Mouse (Mus musculus) midbrain, embryonic 12.5 days (tissue): ENCODE measurements at regions not wholly inside any gene's neighbourhood (a gene's known extent, or its start where the extent isn't known, plus 50 kb on each side); places are given as distances from the start of the nearest gene placed in this dataset.

Experiments
- ATAC-seq: fragments of 200-750 bp; cut with Nextera tagmentation; 2 replicates; pipeline ENCODE4 v1.8.0; 2017; ENCODE audit warnings: low read depth, moderate TSS enrichment, moderate library complexity; ENCODE audit not compliant: low FRiP score
- H3K27ac ChIP-seq: fragments of 300-500 bp; sonication (generic); replicated peaks from 2 replicates; pipeline ENCODE4 v1.5.1; 2016; ENCODE audit warnings: mild to moderate bottlenecking
- H3K27me3 ChIP-seq: fragments of 300-500 bp; sonication (generic); 2 replicates; pipeline ENCODE4 v1.6.1; 2016; ENCODE audit warnings: mild to moderate bottlenecking
- H3K36me3 ChIP-seq: fragments of 300-500 bp; sonication (generic); 2 replicates; pipeline ENCODE4 v1.6.1; 2016
- H3K4me1 ChIP-seq: fragments of 300-500 bp; sonication (generic); 2 replicates; pipeline ENCODE4 v1.6.1; 2016
- H3K4me2 ChIP-seq: fragments of 300-500 bp; sonication (generic); replicated peaks from 2 replicates; pipeline ENCODE4 v1.6.1; 2016; ENCODE audit warnings: mild to moderate bottlenecking, moderate library complexity
- H3K4me3 ChIP-seq: fragments of 300-500 bp; sonication (generic); 2 replicates; pipeline ENCODE4 v1.5.1; 2016; ENCODE audit warnings: mild to moderate bottlenecking
- H3K9ac ChIP-seq: fragments of 300-500 bp; sonication (generic); replicated peaks from 2 replicates; pipeline ENCODE4 v1.6.1; 2016; ENCODE audit warnings: mild to moderate bottlenecking, moderate library complexity
- H3K9me3 ChIP-seq: fragments of 300-500 bp; sonication (generic); 2 replicates; pipeline ENCODE4 v1.6.1; 2016; ENCODE audit warnings: mild to moderate bottlenecking
- WGBS: fragments of 180-500 bp; shearing (Covaris S2); methylation state at CpG from one replicate; pipeline ENCODE4 v1.1.7; 2016; 5-methylcytosine and 5-hydroxymethylcytosine counted together

GRCm38 (mm10) chr1:155472112-155472955 is 55.1 kb upstream of the Xpr1 start:
- Histone ChIP-seq H3K4me3 (no peak overlapping the region), H3K9ac (no peak overlapping the region), H3K27ac (no peak overlapping the region), H3K9me3 (no peaks in the 10 kb centered on the region), H3K27me3 (no peaks in the 10 kb centered on the region), H3K4me2 (no peak overlapping the region), H3K4me1 (peaks cover 20% of the 10 kb centered on the region), H3K36me3 (no peaks in the 10 kb centered on the region)
- 73% methylated on average over 11 of the region's 11 CpGs for WGBS
- no peak for ATAC-seq

- 47% methylated on average over 5 of the region's 5 CpGs for WGBS
- no peaks in the 10 kb centered on the region for H3K27me3 ChIP-seq
- H3K4me2 ChIP-seq, result no peak overlapping the region
- no peak for ATAC-seq
- H3K9ac ChIP-seq, result no peak overlapping the region
- H3K4me3 ChIP-seq, result no peak overlapping the region
- H3K4me1 ChIP-seq, result peaks cover 20% of the 10 kb centered on the region
- H3K36me3 ChIP-seq, result no peaks in the 10 kb centered on the region
- no peaks in the 10 kb centered on the region for H3K9me3 ChIP-seq
- no peak overlapping the region for H3K27ac ChIP-seq
Observed at GRCm38 (mm10) chr1:155472956-155473646, 55.9 kb upstream of the Xpr1 start.

DNA sequence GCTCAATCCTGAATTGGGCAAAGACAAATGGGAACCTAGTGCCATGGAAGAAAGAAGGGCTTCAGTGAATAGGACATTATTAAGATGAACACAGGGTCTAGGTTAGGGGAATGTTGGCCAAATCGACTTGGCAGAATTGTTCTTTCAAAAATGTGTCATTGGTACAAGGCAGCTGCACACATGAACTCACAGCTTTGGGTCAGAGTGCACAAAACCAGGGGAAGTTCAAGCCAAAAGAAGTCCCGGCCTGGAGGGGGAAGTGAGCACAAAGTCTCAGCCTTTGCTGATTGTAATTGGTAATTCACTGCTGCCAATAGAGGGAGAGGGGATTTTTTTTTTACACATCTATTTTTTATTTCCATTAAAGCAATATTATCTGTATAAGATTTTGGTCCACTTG is 57.8 kb upstream of the Xpr1 start:
- Histone ChIP-seq H3K4me3 (no peak overlapping the region), H3K27me3 (peaks cover 2% of the 10 kb centered on the region; the same call in 1 of the 2 replicates), H3K4me1 (peaks cover 20% of the 10 kb centered on the region), H3K27ac (peak overlapping the region; percentile 20; the same call in 1 of the 2 replicates), H3K9ac (no peak overlapping the region), H3K36me3 (no peaks in the 10 kb centered on the region), H3K4me2 (no peak overlapping the region), H3K9me3 (no peaks in the 10 kb centered on the region)
- no peak for ATAC-seq
- 46% methylated on average over 2 of the region's 2 CpGs for WGBS

GRCm38 (mm10) chr1:155476237-155476636 is 59.0 kb upstream of the Xpr1 start:
- no peak for ATAC-seq
- Histone ChIP-seq H3K4me2 (no peak overlapping the region), H3K27me3 (peaks cover 3% of the 10 kb centered on the region; the same call in 1 of the 2 replicates), H3K9ac (no peak overlapping the region), H3K27ac (no peak overlapping the region), H3K4me1 (peaks cover 20% of the 10 kb centered on the region), H3K9me3 (no peaks in the 10 kb centered on the region), H3K36me3 (no peaks in the 10 kb centered on the region), H3K4me3 (no peak overlapping the region)
- 93% methylated on average over 3 of the region's 3 CpGs for WGBS

GRCm38 (mm10) chr1:155482148-155482547 is 64.9 kb upstream of the Xpr1 start:
- no peaks in the 10 kb centered on the region for H3K36me3 ChIP-seq
- no peak for ATAC-seq
- 53% methylated on average over 9 of the region's 9 CpGs for WGBS
- peaks cover 3% of the 10 kb centered on the region; the same call in 1 of the 2 replicates for H3K27me3 ChIP-seq
- H3K4me3 ChIP-seq, result no peak overlapping the region
- H3K27ac ChIP-seq, result no peak overlapping the region
- peaks cover 12% of the 10 kb centered on the region for H3K4me1 ChIP-seq
- H3K4me2 ChIP-seq, result no peak overlapping the region
- no peaks in the 10 kb centered on the region for H3K9me3 ChIP-seq
- no peak overlapping the region for H3K9ac ChIP-seq

GRCm38 (mm10) chr1:155482760-155483159 is 65.5 kb upstream of the Xpr1 start:
- ATAC-seq, result no peak
- Histone ChIP-seq H3K4me3 (no peak overlapping the region), H3K27ac (no peak overlapping the region)

GRCm38 (mm10) chr1:155483693-155484092 is 66.5 kb upstream of the Xpr1 start:
- ATAC-seq, result no peak
- H3K9ac ChIP-seq, result no peak overlapping the region
- H3K27me3 ChIP-seq, result peaks cover 3% of the 10 kb centered on the region; the same call in 1 of the 2 replicates
- H3K36me3 ChIP-seq, result no peaks in the 10 kb centered on the region
- no peaks in the 10 kb centered on the region for H3K9me3 ChIP-seq
- no peak overlapping the region for H3K4me3 ChIP-seq
- 79% methylated on average over 7 of the region's 7 CpGs for WGBS
- peaks cover 12% of the 10 kb centered on the region for H3K4me1 ChIP-seq
- no peak overlapping the region for H3K27ac ChIP-seq
- no peak overlapping the region for H3K4me2 ChIP-seq

More at GRCm38 (mm10) chr1:155482760-155483159, 65.5 kb upstream of the Xpr1 start:
- Histone ChIP-seq H3K4me1 (peaks cover 12% of the 10 kb centered on the region), H3K9me3 (no peaks in the 10 kb centered on the region), H3K9ac (no peak overlapping the region), H3K27me3 (peaks cover 3% of the 10 kb centered on the region; the same call in 1 of the 2 replicates), H3K4me2 (no peak overlapping the region), H3K36me3 (no peaks in the 10 kb centered on the region)
- 66% methylated on average over 5 of the region's 5 CpGs for WGBS

GRCm38 (mm10) chr1:155487796-155488195 is 70.1 kb upstream of the Acbd6 start:
- Histone ChIP-seq H3K4me2 (no peak overlapping the region), H3K9ac (no peak overlapping the region), H3K9me3 (no peaks in the 10 kb centered on the region), H3K4me1 (peaks cover 24% of the 10 kb centered on the region), H3K27ac (no peak overlapping the region), H3K36me3 (no peaks in the 10 kb centered on the region), H3K4me3 (no peak overlapping the region), H3K27me3 (peaks cover 4% of the 10 kb centered on the region)
- no peak for ATAC-seq
- WGBS, result 91% methylated on average over 6 of the region's 6 CpGs

DNA sequence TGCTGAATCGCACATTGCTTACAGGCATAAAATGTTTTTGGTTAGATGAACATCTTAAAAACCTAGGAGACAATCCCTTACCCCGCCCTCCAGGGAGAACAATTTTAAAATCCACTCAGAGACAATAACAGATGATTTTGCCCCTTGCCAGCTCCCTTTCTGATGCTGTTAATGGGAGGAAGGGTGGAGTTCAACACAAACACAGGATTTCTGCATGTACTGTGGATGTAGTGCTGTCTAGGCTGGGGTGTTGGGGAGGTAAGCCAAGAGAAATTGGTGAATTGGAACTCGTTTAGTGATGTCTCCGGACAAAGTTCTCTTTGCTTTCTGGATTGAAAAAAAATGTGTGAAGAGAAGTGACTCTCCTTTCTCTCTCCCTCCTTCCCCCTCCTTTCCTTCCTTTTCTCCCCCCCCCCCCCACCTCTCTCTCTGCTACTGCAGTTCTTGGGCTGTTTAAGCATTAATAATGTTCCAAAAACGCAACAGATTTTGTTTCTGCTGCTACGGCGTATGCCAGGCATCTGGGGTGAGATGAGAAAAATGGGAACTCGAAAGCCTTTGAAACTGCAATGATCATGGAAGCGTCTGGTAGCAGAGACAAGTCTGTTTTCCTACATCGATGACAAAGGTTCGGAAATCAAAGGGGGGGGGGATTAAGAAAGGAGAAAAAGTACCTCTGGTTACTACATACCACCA is 68.8 kb upstream of the Acbd6 start:
- Histone ChIP-seq H3K4me1 (peaks cover 24% of the 10 kb centered on the region), H3K27me3 (peaks cover 14% of the 10 kb centered on the region), H3K9me3 (no peaks in the 10 kb centered on the region), H3K27ac (0 out of 2 replicates have a peak overlapping the region, but pooled peaks have one; percentile 26), H3K9ac (no peak overlapping the region), H3K4me3 (no peak overlapping the region), H3K4me2 (no peak overlapping the region), H3K36me3 (no peaks in the 10 kb centered on the region)
- ATAC-seq, result no peak
- WGBS, result 84% methylated on average over 11 of the region's 11 CpGs

GRCm38 (mm10) chr1:155490131-155490530 is 67.8 kb upstream of the Acbd6 start:
- Histone ChIP-seq H3K27me3 (peaks cover 14% of the 10 kb centered on the region), H3K4me2 (no peak overlapping the region), H3K36me3 (no peaks in the 10 kb centered on the region), H3K9me3 (no peaks in the 10 kb centered on the region), H3K27ac (no peak overlapping the region), H3K9ac (no peak overlapping the region), H3K4me1 (peaks cover 24% of the 10 kb centered on the region), H3K4me3 (no peak overlapping the region)
- WGBS, result 71% methylated on average over 7 of the region's 7 CpGs
- no peak for ATAC-seq

DNA sequence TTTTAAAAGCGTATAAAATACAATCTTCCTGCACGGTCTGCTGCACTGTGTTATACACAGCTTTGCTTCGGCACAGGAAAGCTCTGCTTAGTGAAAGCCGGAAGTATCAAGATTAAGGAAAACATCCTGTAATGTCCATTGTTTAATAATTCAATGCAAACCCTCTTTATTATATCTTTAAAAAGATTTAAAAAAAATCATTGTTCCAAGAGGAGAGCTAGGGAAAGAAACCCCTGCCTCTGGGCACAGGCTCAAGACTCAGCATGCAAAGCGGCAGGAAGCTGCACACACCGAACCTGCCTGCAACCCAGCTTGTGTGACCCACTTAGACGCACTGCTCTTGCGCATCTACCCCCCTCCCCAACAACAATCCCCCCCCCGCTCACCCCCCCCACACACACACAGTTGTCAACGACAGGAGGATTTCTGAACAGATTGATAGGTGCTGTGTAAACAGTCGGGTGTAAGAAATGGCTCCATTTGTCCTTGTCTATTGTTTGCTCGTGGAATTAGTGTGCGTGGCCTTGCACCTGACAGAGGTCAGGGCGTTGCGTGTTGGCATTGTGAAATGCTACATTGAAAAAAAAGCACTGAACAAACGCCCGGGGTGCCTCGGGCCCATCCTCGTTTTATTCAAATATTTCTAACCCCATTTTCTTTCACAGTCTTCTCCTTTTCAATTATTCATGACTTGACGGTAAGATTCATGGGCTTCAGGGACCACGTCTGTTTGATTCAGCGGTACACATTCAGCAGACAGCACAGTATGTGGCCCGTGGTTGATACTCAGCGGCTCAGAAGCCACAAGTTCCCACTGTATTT is 66.5 kb upstream of the Acbd6 start:
- Histone ChIP-seq H3K27me3 (peaks cover 14% of the 10 kb centered on the region), H3K9ac (no peak overlapping the region), H3K4me3 (peak overlapping the region; percentile 27), H3K9me3 (no peaks in the 10 kb centered on the region), H3K36me3 (no peaks in the 10 kb centered on the region), H3K27ac (peak overlapping the region; percentile 73), H3K4me1 (peaks cover 24% of the 10 kb centered on the region), H3K4me2 (peak overlapping the region; percentile 56)
- peak; percentile 83 for ATAC-seq
- 10% methylated on average over 24 of the region's 24 CpGs for WGBS
